Mouse (Mus musculus): ENCODE results near the gene Gm45062.

Gm45062 gene

GRCm38 (mm10) chr6:8631986-8632632 is 372.9 kb downstream of the Gm45062 start:
- no peak for DNase-seq

- no peak for DNase-seq
Observed at GRCm38 (mm10) chr6:8632701-8633100, 373.5 kb downstream of the Gm45062 start.

GRCm38 (mm10) chr6:8638122-8638521 is 378.9 kb downstream of the Gm45062 start:
- no peak for DNase-seq

GRCm38 (mm10) chr6:8638899-8639298 is 379.6 kb downstream of the Gm45062 start:
- DNase-seq: no peak

GRCm38 (mm10) chr6:8639526-8639925 is 380.3 kb downstream of the Gm45062 start:
- no peak for DNase-seq

GRCm38 (mm10) chr6:8640863-8641262 is 381.6 kb downstream of the Gm45062 start:
- DNase-seq: no peak

- no peak for DNase-seq
Observed at GRCm38 (mm10) chr6:8644703-8645102, 385.5 kb downstream of the Gm45062 start.

GRCm38 (mm10) chr6:8645708-8646107 is 386.5 kb downstream of the Gm45062 start:
- DNase-seq: no peak
